Mouse (Mus musculus): ENCODE measurements around the gene Gm11146. TPM values are rescaled to one million over a fixed set of nuclear protein-coding genes. Genes with fewer than 3 reads are reported as not detected.

Gm11146 gene
- not detected for total RNA-seq (2023)

DNA sequence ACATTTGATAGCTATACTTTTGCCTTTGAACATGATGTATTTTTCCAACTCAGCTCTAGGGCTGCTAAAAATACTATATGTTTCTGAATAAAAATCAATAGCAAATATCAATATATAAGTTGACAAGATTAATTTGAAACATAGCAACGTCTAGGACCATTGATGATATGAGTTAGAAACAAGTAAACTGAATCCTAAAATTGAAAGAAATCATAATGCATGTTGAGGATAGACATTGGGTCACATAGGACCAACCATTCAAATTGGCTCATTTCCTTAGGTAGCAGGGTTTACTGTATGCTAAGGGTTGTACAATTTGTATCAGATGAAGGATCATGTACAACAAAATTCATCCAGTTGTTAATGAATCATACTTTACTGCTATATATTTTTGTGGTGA lies at the start of gene Gm11146:
Gene Gm11146 (minus strand): TSS at position 101 of the 400 bp plus-strand sequence.

